Mouse (Mus musculus) cerebral cortex, adult 2 months (tissue): ENCODE measurements around the gene Inpp5f.

ENCODE experiments used
- WGBS: fragments of 180-500 bp; shearing (Covaris S2); methylation state at CpG from one replicate; pipeline ENCODE4 v1.1.7; 2018; 5-methylcytosine and 5-hydroxymethylcytosine counted together

Gene Inpp5f

DNA sequence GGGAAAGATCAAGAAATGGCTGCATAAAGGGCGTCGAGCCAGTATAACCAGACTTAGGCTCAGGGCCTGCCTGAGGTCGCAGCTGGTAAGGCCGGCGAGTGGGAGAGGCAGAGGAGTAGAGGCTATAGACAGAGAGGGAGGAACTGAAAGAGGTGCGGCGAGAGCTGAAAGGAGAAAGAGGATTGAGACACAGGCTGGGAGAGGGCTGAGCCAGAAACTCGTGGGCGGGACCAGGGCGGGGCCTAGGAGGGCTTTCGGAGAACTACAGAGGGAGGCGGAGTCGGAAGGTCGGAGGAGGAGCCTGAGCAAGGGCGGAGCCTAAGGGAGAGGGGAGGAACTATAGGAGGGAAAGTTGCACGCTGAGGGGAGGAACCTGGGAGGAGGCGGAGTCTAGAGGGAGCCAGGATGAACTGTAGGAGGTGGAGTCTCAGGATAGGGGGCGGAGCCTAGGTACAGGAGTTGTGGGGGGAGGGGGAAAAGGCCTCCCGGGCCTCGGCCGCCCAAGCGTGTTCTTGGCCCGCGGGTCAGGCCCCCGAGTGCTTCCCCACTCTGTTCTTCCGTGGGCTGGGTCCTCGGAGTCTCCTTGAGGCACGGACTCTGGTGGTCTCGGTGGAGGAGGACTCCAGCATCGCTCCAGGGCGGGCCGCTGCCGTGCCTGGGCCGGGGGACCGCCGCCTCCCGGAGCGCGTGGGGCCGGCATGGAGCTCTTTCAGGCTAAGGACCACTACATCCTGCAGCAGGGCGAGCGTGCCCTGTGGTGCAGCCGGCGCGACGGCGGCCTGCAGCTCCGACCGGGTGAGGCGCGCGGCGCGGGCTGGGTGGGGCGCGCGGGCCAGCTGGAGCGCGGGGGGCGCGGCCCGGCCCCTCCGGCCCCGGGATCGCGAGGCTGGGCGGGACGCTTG, at the start of gene Inpp5f:
Gene Inpp5f (plus strand): TSS at position 432 of the 902 bp plus-strand sequence.
- WGBS: 1% methylated on average over 68 of the region's 68 CpGs

DNA sequence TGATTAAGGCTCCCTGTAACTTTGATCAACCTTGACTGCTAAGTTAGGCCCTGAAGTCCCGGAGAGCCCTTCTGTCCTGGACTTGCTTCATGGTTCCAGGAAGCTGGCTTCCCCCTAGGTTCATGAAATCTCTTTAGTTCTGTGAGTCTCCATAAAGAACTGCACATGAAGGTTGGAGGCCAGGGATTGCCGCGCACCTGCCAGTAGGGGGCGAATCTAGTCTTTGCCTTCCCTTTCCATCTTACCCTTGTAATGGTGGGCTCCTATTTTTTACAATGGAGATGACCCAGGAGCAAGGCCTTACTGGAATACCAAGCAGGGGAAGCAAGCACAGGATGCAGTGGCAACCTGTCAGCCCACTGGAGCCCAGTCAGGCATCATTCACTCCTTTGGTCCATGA, 47.8 kb upstream of the Inpp5f start:
- 45% methylated on average over 4 of the region's 4 CpGs for WGBS

DNA sequence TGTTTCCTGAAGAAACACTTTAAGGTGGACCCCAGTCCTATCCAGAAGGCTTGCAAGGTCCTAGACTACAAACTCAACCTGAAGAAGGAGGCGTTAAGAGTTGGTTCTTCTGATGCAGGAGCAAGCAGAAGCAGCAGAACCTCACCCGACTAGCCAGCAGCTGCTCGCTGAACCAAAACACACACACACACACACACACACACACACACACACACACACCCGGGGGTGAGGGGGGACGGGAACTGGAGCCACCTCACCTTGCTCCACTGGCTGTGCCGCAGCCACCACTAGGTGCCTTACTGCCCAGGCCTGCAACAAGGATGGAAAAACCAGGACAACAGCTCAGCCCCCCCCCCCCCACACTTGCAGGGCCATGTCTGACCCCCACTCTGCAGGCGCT, 44.8 kb upstream of the Inpp5f start:
- 81% methylated on average over 7 of the region's 7 CpGs for WGBS

DNA sequence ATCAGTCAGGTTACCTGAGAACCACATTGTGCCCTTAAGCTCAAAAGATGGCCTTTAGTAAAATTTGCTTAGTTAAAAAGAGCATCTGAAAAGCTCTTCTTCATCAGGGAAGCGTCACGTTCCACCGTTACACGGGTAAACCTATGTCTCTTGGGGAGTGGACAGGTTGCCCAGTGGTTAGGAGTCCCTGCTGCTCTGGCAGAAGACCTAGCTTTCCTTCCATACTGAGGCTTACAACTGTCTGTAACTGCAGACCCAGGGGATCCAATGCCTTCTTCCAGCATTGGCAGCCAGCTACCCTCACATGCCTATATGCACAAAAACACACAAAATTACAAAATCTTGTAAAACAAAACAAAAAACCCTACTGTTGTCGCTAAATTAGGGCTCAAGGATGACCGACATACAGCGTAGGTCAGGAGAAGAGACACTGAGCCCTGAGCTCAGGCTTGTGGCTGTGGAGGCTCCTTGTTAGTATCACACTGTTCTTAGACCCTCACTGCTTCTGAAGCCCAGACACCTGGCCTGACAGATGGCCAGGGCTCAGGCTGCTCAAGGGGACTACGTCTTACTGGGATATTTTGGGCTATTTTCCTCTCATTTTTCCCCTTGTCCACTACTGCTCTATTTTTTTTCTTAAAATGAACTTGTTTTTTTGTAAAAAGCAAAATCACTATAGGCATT, 43.4 kb upstream of the Inpp5f start:
- 91% methylated on average over 8 of the region's 8 CpGs for WGBS

DNA sequence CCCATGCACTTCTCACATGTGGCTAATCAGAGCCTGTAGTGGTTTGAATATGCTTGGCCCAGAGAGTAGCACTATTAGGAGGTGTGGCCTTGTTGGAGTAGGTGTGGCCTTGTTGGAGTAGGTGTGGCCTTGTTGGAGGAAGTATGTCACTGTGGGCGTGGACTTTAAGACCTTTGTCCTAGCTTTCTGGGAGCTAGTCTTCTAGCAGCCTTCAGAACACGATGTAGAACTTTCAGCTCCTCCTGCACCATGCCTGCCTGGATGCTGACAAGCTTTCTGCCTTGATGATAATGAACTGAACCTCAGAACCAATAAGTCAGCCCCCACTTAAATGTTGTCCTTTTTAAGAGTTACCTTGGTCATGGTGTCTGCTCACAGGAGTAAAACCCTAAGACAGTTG, 41.7 kb upstream of the Inpp5f start:
- WGBS: 93% methylated on average over 2 of the region's 2 CpGs

DNA sequence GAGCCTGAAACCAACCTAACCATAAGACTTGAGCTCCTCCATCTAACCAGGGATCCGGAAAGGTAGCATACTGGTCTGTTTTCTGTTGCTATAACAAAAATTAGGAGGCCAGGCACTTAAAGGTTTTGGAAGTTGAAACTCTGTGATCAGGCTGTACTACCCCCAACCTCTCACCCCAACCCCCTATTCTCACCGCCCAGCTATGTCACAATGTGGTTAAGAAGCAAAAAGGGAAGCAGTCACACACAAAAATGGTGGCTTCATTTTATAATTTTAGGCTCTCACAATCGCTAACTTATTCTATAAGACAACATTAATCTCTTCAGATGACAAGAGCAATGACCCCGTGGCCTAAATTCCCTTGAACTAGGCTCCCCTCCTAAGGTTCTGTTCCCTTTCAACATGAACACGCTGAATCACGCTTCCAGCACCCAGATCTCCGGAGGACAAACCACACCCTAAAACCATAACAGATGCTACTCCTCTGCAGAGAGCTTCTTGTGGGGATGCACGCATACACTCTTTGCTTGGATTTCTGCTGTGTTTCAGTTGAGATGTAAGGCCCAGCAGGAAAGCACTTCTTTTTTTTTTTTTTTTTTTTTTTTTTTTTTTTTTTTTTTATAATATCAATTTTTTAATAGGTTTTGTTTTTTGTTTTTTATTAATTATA, 41.0 kb upstream of the Inpp5f start:
- 84% methylated on average over 8 of the region's 8 CpGs for WGBS

DNA sequence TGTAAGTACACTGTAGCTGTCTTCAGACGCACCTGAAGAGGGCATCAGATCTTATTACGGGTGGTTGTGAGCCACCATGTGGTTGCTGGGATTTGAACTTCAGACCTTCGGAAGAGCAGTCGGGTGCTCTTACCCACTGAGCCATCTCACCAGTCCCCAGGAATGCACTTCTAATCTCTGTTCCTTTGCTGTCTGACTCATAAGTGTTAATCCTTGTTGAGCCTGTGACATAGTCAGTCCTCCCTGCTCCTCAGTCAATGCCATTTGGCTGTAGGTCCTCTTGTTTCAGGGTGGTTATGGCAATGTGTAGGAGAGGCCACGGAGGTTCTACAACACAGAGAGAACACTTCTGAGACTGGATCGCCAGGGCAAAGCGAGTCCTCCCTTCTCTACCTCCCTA, 40.5 kb upstream of the Inpp5f start:
- 95% methylated on average over 7 of the region's 7 CpGs for WGBS

DNA sequence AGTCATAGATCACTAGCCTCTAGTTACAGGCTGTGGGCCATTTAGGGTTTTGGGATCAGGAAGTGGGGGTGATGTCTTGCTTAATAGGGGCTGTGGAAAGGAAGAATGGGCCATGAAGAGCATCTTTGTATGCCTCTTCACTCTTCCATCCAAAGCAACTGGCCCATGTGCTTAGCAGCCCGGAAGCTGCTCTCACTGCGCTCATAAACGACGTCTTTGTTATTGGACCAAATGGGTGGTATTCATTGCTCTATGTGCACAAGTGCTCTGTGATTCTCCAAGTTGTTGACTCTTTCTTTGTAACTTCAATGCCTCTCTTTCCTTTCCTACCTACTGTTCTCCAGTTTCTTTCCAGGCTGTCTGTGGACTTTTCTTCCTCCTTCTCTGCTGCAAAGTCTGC, 39.1 kb upstream of the Inpp5f start:
- 43% methylated on average over 4 of the region's 4 CpGs for WGBS

DNA sequence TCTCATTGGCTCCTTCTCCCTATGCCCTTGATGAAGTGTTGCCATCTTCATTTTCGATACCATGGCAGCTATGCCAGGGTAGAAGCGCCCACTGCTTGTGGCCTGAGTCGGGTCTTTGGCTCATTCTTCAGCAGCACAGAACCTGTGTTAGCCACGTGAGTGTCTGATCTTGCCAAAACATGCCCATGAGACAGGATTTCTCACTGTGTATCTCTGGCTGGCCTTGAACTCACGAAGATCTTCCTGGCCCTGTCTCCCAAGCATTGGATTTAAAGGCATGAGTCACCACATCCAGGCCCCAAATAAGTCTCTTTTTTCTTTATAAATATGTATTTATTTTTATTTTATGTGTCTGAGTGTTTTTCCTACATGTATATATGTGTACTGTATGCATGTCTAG, 35.9 kb upstream of the Inpp5f start:
- WGBS: 95% methylated on average over 5 of the region's 5 CpGs

DNA sequence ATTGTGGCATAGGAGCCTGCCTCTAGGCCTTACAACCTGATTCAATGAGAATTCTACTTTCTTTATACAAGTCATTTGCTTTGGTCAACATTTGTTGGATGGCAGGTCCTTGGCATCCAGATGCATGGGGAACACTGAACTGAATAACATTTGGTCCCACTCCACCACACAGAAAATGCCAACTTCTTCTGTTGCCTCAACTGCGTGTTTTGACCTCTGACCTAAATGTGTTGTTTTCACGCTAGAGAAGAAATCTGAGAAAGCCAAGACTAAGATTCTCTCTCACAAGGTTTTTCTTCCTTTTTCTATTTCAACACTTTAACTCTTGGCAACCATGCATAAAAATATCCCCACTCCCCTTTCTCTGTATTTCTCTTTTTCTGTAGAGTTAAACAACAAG, 35.3 kb upstream of the Inpp5f start:
- WGBS: 81% methylated on average over 2 of the region's 2 CpGs

DNA sequence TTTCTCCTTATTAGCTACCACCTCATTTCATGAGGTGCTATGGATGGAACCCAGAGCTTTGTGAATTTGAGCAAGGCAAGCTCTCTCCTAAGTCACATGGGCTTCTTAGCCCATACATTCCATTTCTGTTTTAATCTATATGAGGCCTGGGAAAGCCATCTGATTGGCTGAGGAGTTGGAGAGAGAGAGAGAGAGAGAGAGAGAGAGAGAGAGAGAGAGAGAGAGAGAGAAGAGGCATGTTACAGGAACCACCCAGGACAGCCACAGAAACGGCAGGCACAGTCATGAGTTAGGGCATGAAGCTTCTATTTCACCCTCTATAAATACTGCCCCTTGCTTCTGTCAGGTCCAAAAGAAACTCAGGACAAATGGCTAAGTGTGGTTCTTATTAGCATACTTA, 33.5 kb upstream of the Inpp5f start:
- WGBS: 73% methylated on average over 1 of the region's 1 CpGs

DNA sequence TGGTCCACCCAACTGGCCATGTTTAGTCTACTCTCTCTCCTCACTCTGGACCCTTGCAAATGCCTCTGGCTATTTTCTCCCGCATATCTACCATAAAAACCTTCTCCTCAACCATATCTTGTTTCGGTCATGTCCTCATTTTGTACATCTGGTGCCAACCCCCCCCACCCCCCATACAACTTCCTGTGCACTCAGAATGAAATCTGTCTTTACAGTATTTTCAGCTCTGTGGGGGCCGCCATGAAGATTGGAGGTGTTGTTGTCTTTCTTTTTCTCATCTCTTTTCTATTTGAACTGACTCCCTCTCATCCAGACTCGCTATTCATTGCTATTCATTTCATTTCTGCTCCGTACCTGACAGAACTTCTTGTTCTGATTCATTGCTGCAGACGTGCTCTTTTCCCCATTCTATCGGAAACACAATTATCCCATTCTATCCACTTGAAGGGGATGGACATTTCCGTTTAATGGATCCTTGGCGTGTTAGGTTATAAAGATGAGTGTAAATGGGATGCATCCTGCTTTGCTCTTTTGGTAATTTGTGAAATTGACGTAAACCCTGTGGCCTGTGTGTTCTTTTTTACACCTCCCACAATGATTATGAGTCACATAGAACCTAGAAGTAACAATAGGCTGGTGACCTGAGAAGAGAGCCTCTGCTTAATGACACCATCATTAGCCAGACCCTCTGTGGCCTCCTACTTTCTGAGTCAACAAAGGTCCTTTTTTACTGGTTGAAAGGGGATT, 32.8 kb upstream of the Inpp5f start:
- 71% methylated on average over 10 of the region's 10 CpGs for WGBS

DNA sequence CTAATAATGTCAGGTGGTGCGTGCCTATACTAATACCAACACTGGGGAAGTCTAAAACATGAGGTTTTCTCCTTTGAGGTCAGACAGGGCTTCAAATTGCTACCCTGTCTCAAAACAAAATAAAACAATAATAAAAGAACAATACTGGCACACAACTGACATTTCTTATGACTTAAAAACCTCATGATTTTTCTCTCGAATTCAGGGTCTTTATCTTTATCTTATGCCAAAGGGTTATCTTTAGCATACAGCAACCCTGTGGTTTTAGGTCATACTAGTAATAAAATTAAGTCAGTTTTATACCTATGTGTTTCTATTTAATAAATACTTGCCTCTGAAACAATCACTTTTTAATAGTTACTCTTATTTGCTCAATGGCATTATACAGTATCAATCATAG, 31.7 kb upstream of the Inpp5f start:
- 85% methylated on average over 2 of the region's 2 CpGs for WGBS

DNA sequence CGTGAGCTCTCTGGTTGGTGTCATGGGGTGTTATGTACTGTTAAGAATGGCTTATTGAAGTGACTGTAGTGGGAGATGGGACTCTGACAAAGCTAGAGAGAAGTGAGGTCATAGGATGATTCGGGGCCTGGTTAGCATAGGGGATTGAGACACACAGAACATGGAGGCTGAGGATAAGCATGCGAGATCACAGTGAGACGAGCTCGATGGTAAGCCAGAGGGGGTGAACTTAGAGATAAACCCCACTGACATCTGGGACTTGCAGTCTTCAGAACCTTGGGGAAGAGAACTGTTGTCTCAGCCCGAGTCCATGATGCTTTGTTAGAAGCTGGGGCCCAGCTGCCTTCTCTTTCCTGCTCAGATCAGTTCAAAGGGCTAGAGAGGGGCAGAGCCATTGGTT, 30.8 kb upstream of the Inpp5f start:
- 96% methylated on average over 6 of the region's 6 CpGs for WGBS

DNA sequence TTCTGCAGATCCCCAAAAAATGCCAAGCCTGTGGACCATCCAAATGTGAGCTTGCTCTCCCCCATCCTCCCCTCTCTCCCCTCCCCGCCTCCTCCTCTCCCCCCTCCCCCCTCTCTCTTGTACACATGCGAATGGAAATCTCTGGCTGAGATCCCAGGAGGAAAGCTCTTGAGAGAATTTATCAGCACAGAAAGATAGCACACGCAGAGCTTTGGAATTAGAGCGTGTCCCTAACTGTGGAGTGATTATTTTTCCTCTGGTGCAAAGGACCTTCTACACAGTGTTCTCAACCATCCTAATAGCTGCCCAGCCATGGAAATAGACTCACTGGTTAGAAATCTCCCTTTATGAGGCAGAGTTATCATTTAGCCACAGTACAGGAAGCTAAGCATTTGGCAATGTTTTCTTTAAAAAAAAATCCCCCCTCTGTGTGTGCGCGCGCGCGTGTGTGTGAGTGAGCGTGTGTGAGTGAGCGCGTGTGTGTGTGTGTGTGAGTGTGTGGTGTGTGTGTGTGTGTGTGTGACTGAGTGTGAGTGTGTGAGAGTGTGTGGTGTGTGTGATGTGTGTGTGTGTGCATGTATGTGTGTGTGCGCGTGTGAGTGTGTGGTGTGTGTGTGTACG, 29.2 kb upstream of the Inpp5f start:
- 46% methylated on average over 15 of the region's 15 CpGs for WGBS

DNA sequence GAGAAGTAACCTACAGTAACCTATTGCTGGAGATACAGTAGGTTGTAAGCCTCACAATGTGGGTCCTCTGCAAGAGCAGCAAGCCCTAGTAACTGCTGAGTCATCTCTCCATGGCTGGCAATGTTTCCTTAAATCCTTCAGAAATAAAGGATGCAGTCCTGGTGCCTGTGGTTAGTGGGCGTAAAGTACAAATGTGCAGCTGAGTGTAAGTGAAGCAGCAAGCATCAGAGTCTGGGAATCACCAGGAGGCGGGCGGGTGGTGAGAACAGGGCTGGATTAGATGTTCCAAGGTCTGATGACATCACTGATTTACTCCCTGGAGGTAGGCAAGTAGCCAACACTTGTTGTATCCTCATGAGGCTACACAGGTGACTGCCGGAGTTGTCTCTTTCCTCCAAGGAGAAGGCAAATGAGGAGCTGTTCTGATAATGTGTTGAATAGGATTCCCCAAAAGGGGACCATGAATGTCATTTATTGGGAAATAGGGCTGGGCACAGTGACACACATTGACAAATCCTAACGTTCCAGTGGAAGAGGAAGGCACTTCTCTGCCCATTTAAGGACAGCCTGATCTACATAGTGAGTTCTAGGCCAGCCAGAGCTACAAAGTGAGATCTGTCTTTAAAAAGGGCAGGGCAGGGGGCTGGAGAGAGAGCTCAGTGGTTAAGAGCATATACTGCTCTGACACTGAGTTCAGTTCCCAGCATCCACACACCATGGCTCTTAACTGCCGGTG, 27.7 kb upstream of the Inpp5f start:
- WGBS: 38% methylated on average over 6 of the region's 6 CpGs

DNA sequence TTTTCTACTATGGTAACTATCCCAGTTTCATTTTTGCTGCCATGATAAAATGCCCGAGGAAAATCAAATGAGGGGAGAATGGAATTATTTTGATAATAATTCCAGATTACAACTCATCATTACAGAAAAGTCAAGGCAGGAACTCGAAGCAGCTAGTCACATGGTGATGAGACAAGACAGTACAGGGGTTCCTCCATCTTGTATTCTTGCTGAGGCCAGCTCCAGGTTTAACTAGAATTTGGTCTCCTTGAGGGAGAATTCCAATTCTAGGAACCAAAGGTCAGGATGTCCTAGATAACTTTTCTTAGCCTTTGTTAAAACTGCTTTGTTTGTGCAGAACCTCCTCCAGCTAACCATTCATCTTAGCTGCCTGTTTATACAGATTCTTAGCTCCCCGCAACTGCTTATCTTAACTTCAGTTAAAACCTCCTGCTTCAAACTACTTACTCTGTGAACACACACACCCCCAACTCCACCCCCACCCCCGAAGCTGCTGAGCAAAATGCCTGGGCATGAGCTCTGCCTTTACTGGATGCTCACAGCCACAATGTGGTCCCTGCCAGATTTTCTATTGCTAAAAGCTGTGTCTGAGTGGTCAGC, 23.7 kb upstream of the Inpp5f start:
- WGBS: 55% methylated on average over 4 of the region's 4 CpGs

DNA sequence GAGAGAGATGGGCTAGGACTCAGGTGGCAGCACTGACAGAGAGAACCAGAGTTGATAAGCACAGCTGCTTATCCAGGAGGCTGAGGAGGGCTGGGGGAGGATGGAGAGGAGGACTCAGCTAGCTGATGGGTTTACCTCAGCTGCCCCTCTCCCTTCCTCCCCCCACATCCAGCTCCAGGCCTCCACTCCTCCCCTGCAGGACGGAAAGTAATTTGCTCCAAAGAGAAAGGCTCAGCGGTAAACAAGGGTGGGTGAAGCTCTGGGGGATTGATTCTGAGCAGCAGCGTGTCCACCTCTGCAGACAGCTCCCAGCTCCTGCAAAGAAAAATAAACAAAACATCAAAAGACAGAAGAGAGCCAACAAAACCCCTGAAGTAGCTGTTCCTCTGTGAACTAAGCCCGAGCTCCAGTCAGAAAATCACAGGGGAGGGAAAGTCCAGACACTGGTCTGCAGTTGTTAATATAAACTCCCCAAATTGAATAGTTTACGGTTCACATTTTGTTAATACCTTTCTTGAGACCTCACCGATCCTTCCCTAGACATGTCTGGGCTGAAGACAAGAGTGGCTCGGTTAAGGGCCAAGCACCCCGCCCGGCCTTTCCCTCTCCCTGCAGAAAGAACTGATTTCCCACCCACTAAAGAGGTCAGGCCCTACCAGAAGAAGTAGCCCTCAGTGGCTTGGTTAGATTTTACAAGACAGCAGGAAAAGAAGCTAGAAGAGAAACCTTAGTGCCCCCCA, 19.6 kb upstream of the Inpp5f start:
- WGBS: 47% methylated on average over 9 of the region's 9 CpGs

DNA sequence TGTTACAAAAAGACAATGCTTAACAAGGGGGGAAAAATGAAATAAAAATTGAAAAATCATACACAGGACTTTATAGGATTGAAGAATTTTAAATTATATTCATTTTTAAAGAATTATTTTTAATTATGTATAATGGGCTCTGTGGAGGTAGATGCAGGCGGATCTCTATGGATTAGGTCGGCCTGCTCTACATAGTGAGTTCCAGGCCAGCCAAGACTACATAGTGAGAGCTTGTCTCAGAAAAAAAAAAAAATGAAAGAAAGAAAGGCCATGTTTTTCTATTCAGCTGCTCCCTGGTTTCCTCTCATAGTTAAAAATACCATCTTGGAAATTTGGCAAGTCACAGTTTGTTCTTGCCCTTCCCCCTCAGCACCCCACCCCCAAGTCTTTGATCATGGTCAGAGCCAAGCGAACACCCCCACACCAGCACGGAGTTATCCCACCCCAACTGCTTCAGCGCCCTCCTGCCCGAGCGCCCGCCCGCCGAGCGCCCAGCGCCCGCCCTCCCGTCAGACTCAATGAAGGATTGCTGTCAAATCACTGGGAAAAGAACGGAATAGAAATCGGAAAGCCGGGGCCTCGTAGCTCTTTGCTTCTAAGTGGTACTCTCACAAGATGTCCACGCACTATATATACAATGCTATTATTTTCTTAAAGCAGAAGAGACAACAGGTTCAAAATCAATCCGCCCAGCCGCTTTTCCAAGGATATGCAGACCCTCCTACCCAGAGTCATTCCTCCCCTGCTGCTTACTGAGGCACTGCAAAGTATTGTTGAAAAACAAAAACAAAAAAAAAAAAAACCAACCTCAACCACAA, 18.8 kb upstream of the Inpp5f start:
- WGBS: 17% methylated on average over 21 of the region's 21 CpGs
